Mouse (Mus musculus) small intestine, adult 2 months (tissue): ENCODE data around the gene Arrdc5. TPM values are rescaled to one million over a fixed set of nuclear protein-coding genes. Genes with fewer than 3 reads are reported as not detected.

ENCODE experiments used
- H3K27ac ChIP-seq: fragments of 200-500 bp; 2 replicates; pipeline ENCODE4 v1.5.1; 2012; ENCODE audit warnings: low read depth, low read length, control low read depth, inconsistent platforms; ENCODE audit not compliant: insufficient read depth
- H3K27me3 ChIP-seq: fragments of 200-500 bp; 2 replicates; pipeline ENCODE4 v1.6.1; 2012; ENCODE audit warnings: mild to moderate bottlenecking, moderate library complexity, low read length, inconsistent platforms; ENCODE audit not compliant: control insufficient read depth, insufficient read depth
- H3K36me3 ChIP-seq: fragments of 200-500 bp; 2 replicates; pipeline ENCODE4 v1.6.1; 2012; ENCODE audit warnings: mild to moderate bottlenecking, low read length, control low read depth, inconsistent platforms; ENCODE audit not compliant: control insufficient read depth, insufficient read depth
- H3K4me1 ChIP-seq: fragments of 200-500 bp; 2 replicates; pipeline ENCODE4 v1.6.1; 2012; ENCODE audit warnings: low read length, inconsistent platforms, mixed read lengths; ENCODE audit not compliant: control insufficient read depth, insufficient read depth, insufficient read length
- H3K4me3 ChIP-seq: fragments of 200-500 bp; 2 replicates; pipeline ENCODE4 v1.5.1; 2012; ENCODE audit warnings: low read depth, mild to moderate bottlenecking, control low read depth, inconsistent platforms, low read length, moderate library complexity
- CTCF ChIP-seq: fragments of 200-500 bp; IDR thresholded peaks from 2 replicates; pipeline ENCODE4 v1.5.1; 2012; ENCODE audit warnings: low read depth, mild to moderate bottlenecking, control low read depth, inconsistent platforms, low read length, moderate library complexity, mixed read lengths; ENCODE audit not compliant: insufficient replicate concordance, insufficient read length; ENCODE audit errors: extremely low read depth
- POLR2A ChIP-seq: fragments of 200-500 bp; IDR thresholded peaks from 2 replicates; pipeline ENCODE4 v1.6.1; 2012; ENCODE audit warnings: low read depth, mild to moderate bottlenecking, control low read depth, inconsistent platforms, low read length, moderate library complexity
- WGBS: fragments of 180-500 bp; shearing (Covaris S2); methylation state at CpG from one replicate; pipeline ENCODE4 v1.1.7; 2018; 5-methylcytosine and 5-hydroxymethylcytosine counted together
- polyA plus RNA-seq: library from polyadenylated mRNA; depleted of rRNA; stranded (reverse); fragments of >200 nt; gene quantifications from 2 replicates; pipeline ENCODE4 v1.2.3, GENCODE M21; 2012

The Arrdc5 gene
- polyA plus RNA-seq, 1 experiment, result not detected

- 79% methylated on average over 1 of the region's 1 CpGs for WGBS
- Histone ChIP-seq H3K4me1 (peaks cover 6% of the 10 kb centered on the region; the same call in 1 of the 2 replicates), H3K27me3 (no peaks in the 10 kb centered on the region), H3K27ac (no peak overlapping the region), H3K4me3 (no peak overlapping the region), H3K36me3 (no peaks in the 10 kb centered on the region)
- TF ChIP-seq POLR2A (no peak), CTCF (no peak)
Observed at GRCm38 (mm10) chr17:56293291-56293690, 6.8 kb downstream of the Arrdc5 start.

GRCm38 (mm10) chr17:56292531-56293222 is 7.4 kb downstream of the Arrdc5 start, which contains the start of gene Plin3:
Gene Plin3, minus strand, starts transcription at chr17:56292873.
- 91% methylated on average over 4 of the region's 4 CpGs for WGBS
- no peak for TF ChIP-seq CTCF
- no peak for TF ChIP-seq POLR2A
- Histone ChIP-seq H3K36me3 (no peaks in the 10 kb centered on the region), H3K27ac (no peak within 1 kb of the TSS), H3K4me3 (no peak within 1 kb of the TSS), H3K27me3 (no peaks in the 10 kb centered on the region), H3K4me1 (peaks cover 6% of the 10 kb centered on the region; the same call in 1 of the 2 replicates)

GRCm38 (mm10) chr17:56291826-56292475 is 8.1 kb downstream of the Arrdc5 start:
- Histone ChIP-seq H3K4me3 (no peak overlapping the region), H3K27me3 (no peaks in the 10 kb centered on the region), H3K36me3 (0 out of 2 replicates have a peak, but pooled peaks cover 2% of the 10 kb centered on the region), H3K27ac (no peak overlapping the region), H3K4me1 (peaks cover 6% of the 10 kb centered on the region; the same call in 1 of the 2 replicates)
- WGBS, result 88% methylated on average over 7 of the region's 7 CpGs
- TF ChIP-seq CTCF (no peak), POLR2A (no peak)

- peaks cover 9% of the 10 kb centered on the region for H3K36me3 ChIP-seq
- H3K27ac ChIP-seq, result peak overlapping the region; percentile 94
- H3K4me1 ChIP-seq, result peaks cover 9% of the 10 kb centered on the region; the same call in 1 of the 2 replicates
- under 1% methylated on average over 16 of the region's 16 CpGs for WGBS
- TF ChIP-seq POLR2A (peak; percentile 50; the same call in 1 of the 2 replicates), CTCF (peak; percentile 89)
- H3K27me3 ChIP-seq, result no peaks in the 10 kb centered on the region
- H3K4me3 ChIP-seq, result peak overlapping the region; percentile 80
Observed at GRCm38 (mm10) chr17:56291171-56291511, 8.9 kb downstream of the Arrdc5 start.

- no peaks in the 10 kb centered on the region for H3K27me3 ChIP-seq
- peaks cover 15% of the 10 kb centered on the region for H3K36me3 ChIP-seq
- peaks cover 9% of the 10 kb centered on the region; the same call in 1 of the 2 replicates for H3K4me1 ChIP-seq
- 3% methylated on average over 17 of the region's 17 CpGs for WGBS
- H3K4me3 ChIP-seq, result peak overlapping the region; percentile 80
- peak overlapping the region; percentile 97 for H3K27ac ChIP-seq
- TF ChIP-seq POLR2A, result peak; percentile 66; the same call in 1 of the 2 replicates
- no peak for TF ChIP-seq CTCF
Observed at GRCm38 (mm10) chr17:56290388-56291170, 9.5 kb downstream of the Arrdc5 start.

- Histone ChIP-seq H3K4me1 (peaks cover 9% of the 10 kb centered on the region; the same call in 1 of the 2 replicates), H3K4me3 (peak overlapping the region; percentile 80), H3K36me3 (peaks cover 24% of the 10 kb centered on the region), H3K27me3 (no peaks in the 10 kb centered on the region), H3K27ac (peak overlapping the region; percentile 97)
- WGBS, result 4% methylated on average over 23 of the region's 23 CpGs
- TF ChIP-seq POLR2A (no peak; the same call in 1 of the 2 replicates), CTCF (no peak)
Observed at GRCm38 (mm10) chr17:56289371-56290331, 10.4 kb downstream of the Arrdc5 start.
